Mouse (Mus musculus) midbrain, embryonic 15.5 days (tissue): Measurements from ENCODE around the gene Mfsd12. TPM values are rescaled to one million over a fixed set of nuclear protein-coding genes. Genes with fewer than 3 reads are reported as not detected.

Source experiments
- ATAC-seq: fragments of 200-750 bp; cut with Nextera tagmentation; replicated peaks from 2 replicates; pipeline ENCODE4 v1.8.0; 2017; ENCODE audit warnings: moderate TSS enrichment
- H3K27ac ChIP-seq: fragments of 300-500 bp; sonication (generic); 2 replicates; pipeline ENCODE4 v1.5.1; 2015; ENCODE audit warnings: mild to moderate bottlenecking, inconsistent platforms
- H3K27me3 ChIP-seq: fragments of 300-500 bp; sonication (generic); replicated peaks from 2 replicates; pipeline ENCODE4 v1.6.1; 2015; ENCODE audit warnings: inconsistent platforms
- H3K36me3 ChIP-seq: fragments of 300-500 bp; sonication (generic); replicated peaks from 2 replicates; pipeline ENCODE4 v1.6.1; 2015; ENCODE audit warnings: inconsistent platforms
- H3K4me1 ChIP-seq: fragments of 300-500 bp; sonication (generic); 2 replicates; pipeline ENCODE4 v1.6.1; 2015; ENCODE audit warnings: inconsistent platforms
- H3K4me2 ChIP-seq: fragments of 300-500 bp; sonication (generic); 2 replicates; pipeline ENCODE4 v1.6.1; 2015; ENCODE audit warnings: inconsistent platforms, mild to moderate bottlenecking, moderate library complexity
- H3K4me3 ChIP-seq: fragments of 300-500 bp; sonication (generic); 2 replicates; pipeline ENCODE4 v1.5.1; 2015; ENCODE audit warnings: mild to moderate bottlenecking, inconsistent platforms
- H3K9ac ChIP-seq: fragments of 300-500 bp; sonication (generic); 2 replicates; pipeline ENCODE4 v1.6.1; 2015; ENCODE audit warnings: mild to moderate bottlenecking, inconsistent platforms
- H3K9me3 ChIP-seq: fragments of 300-500 bp; sonication (generic); 2 replicates; pipeline ENCODE4 v1.6.1; 2016; ENCODE audit warnings: inconsistent platforms
- WGBS: fragments of 180-500 bp; shearing (Covaris S2); methylation state at CpG from one replicate; pipeline ENCODE4 v1.1.7; 2015; ENCODE audit warnings: mixed read lengths; 5-methylcytosine and 5-hydroxymethylcytosine counted together
- polyA plus RNA-seq: library from polyadenylated mRNA; unstranded; fragments of >200 nt; fragmentation: Nextera tagmentation; extraction: Ambion mirVana; gene quantifications from 2 replicates; pipeline ENCODE4 v1.2.1, GENCODE M21; 2015

Gene Mfsd12
- polyA plus RNA-seq, 1 experiment from 2014 or later, result 19.7 TPM

DNA sequence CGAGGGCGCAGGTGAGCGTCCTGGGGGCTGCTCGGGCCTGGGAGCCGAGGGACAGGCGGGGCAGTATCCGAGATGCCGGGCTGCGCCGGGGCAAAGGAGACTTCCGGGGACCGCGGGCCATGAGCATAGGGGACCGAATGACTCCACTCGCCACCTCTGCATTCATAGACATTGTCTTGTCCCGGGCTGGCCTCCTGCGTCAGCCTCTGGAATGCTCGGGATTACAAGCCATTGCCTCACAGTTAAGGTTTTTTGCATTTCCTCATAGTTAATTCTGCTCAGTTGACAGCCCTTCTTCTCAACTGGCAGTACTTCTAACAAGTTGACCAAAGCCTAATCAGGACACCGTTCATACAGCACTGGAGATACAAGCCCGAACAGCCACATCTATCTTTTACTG is 35.9 kb upstream of the Mfsd12 start:
- H3K9ac ChIP-seq, result peak overlapping the region; percentile 67
- peak overlapping the region; percentile 90 for H3K27ac ChIP-seq
- H3K9me3 ChIP-seq, result no peaks in the 10 kb centered on the region
- peaks cover 40% of the 10 kb centered on the region for H3K36me3 ChIP-seq
- peak overlapping the region; percentile 79 for H3K4me2 ChIP-seq
- 0 out of 2 replicates have a peak, but pooled peaks have one; percentile 1 for ATAC-seq
- peak overlapping the region; percentile 77 for H3K4me3 ChIP-seq
- 3% methylated on average over 20 of the region's 20 CpGs for WGBS
- no peaks in the 10 kb centered on the region for H3K27me3 ChIP-seq
- peaks cover 23% of the 10 kb centered on the region for H3K4me1 ChIP-seq

DNA sequence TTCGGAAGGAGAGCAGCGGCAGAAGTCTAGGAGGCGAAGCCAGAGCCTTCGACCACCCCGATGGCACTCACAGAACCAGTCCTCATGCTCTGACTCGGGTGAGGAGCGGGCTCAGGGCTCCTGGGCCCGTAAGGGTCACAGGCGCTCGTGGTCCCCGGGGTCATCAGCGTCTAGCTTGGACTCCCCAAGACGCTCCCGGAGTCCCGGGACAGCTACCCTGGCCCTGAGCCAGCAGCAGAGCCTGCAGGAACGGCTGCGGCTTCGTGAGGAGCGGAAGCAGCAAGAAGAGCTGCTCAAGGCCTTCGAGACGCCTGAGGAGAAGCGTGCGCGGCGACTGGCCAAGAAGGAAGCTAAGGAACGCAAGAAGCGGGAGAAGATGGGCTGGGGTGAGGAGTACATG is 34.8 kb upstream of the Mfsd12 start:
- ATAC-seq, result no peak
- Histone ChIP-seq H3K27me3 (no peaks in the 10 kb centered on the region), H3K4me3 (no peak overlapping the region), H3K9ac (no peak overlapping the region), H3K4me2 (peak overlapping the region; percentile 79; the same call in 1 of the 2 replicates), H3K9me3 (no peaks in the 10 kb centered on the region), H3K36me3 (peaks cover 40% of the 10 kb centered on the region), H3K27ac (no peak overlapping the region), H3K4me1 (peaks cover 23% of the 10 kb centered on the region)
- WGBS, result 95% methylated on average over 27 of the region's 27 CpGs

DNA sequence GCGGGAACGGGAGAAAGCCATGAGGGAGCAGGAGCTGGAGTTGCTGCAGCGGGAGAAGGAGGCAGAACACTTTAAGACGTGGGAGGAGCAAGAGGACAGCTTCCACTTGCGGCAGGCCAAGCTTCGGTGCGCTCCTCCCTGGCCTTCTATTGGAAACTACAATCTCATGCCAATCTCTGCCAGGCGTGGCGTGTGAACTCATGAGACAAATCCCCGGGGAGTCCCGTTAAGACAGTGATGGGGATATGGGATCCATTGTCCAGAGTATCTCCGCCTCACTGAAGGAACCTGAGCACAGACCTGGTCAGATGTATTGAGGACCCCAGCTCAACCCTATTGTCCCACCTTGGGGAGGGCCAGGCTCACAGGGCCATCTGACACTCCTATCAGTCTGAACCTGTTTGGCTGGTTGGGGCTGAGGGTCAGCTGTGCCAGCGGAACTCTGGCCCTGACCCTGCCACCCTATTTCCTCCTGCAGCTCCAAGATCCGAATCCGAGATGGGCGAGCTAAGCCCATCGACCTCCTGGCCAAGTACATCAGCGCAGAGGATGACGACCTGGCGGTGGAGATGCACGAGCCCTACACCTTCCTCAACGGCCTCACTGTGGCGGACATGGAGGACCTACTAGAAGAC is 34.0 kb upstream of the Mfsd12 start:
- 91% methylated on average over 23 of the region's 23 CpGs for WGBS
- Histone ChIP-seq H3K9ac (no peak overlapping the region), H3K4me1 (peaks cover 23% of the 10 kb centered on the region), H3K9me3 (no peaks in the 10 kb centered on the region), H3K4me3 (no peak overlapping the region), H3K36me3 (peaks cover 34% of the 10 kb centered on the region), H3K27ac (no peak overlapping the region), H3K4me2 (no peak overlapping the region), H3K27me3 (no peaks in the 10 kb centered on the region)
- ATAC-seq, result no peak

DNA sequence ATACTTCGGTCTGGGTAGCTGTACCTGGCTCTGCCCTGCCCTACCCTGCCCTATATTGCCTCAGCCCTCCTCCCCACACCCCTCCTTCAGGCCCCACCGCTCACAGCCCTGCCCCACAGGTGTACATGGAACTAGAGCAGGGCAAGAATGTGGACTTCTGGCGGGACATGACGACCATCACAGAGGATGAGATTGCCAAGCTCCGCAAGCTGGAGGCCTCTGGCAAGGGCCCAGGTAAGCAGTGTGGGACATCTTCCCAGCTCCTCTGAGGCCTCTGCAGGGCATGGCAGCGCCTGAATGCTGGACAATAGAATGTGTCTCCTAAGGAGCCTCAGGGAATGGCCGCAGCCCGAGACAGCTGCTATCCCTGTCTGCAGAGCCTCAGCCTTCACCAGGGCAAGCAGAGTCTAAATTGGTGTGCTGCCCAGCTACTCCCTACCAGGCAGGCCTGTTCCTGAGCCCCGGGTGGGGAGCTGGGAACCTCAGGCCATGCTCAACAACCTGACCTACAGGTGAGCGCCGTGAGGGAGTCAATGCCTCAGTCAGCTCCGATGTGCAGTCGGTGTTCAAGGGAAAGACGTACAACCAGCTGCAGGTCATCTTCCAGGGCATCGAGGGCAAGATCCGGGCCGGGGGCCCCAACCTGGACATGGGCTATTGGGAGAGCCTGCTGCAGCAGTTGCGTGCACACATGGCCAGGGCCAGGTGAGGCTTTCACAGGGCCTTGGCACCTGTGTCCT is 33.3 kb upstream of the Mfsd12 start:
- Histone ChIP-seq H3K9ac (no peak overlapping the region), H3K4me3 (no peak overlapping the region), H3K36me3 (peaks cover 33% of the 10 kb centered on the region), H3K27me3 (no peaks in the 10 kb centered on the region), H3K9me3 (no peaks in the 10 kb centered on the region), H3K27ac (no peak overlapping the region), H3K4me2 (no peak overlapping the region), H3K4me1 (peaks cover 22% of the 10 kb centered on the region)
- WGBS, result 94% methylated on average over 18 of the region's 18 CpGs
- no peak for ATAC-seq

DNA sequence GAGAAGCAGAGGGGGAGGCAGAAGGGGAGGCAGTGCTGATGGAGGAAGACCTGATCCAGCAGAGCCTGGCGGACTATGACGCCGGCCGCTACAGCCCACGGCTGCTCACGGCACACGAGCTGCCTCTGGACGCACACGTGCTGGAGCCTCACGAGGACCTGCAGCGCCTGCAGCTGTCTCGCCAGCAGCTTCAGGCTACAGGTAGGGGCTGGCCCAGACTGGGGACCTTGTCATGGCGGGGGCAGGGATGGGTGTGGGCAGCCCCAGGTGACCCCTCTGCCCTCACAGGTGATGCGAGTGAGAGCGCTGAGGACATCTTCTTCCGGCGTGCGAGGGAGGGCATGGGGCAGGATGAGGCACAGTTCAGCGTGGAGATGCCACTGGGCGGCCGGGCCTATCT is 32.1 kb upstream of the Mfsd12 start:
- Histone ChIP-seq H3K27me3 (no peaks in the 10 kb centered on the region), H3K4me2 (no peak overlapping the region), H3K9ac (no peak overlapping the region), H3K27ac (no peak overlapping the region), H3K4me3 (no peak overlapping the region), H3K36me3 (peaks cover 33% of the 10 kb centered on the region), H3K4me1 (peaks cover 11% of the 10 kb centered on the region), H3K9me3 (no peaks in the 10 kb centered on the region)
- ATAC-seq, result no peak
- 95% methylated on average over 21 of the region's 21 CpGs for WGBS

DNA sequence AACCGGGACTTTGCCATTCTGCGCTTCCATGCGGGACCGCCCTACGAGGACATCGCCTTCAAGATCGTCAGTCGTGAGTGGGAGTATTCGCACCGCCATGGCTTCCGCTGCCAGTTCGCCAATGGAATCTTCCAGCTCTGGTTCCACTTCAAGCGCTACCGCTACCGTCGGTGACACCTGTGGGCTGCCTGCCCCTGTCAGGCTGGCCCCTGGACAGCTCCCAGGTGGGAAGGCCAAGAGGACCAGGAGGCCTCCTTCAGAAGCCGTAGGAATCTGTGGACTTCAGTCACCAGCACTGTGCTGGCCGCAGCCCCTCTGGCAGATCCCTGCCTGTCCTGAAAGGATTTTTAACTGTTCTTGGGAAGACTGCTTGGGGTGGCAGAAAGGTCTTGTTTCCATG is 31.5 kb upstream of the Mfsd12 start:
- 94% methylated on average over 18 of the region's 18 CpGs for WGBS
- Histone ChIP-seq H3K36me3 (peaks cover 33% of the 10 kb centered on the region), H3K27me3 (no peaks in the 10 kb centered on the region), H3K9me3 (no peaks in the 10 kb centered on the region), H3K27ac (no peak overlapping the region), H3K4me1 (peaks cover 11% of the 10 kb centered on the region), H3K4me2 (no peak overlapping the region), H3K4me3 (no peak overlapping the region), H3K9ac (no peak overlapping the region)
- no peak for ATAC-seq

DNA sequence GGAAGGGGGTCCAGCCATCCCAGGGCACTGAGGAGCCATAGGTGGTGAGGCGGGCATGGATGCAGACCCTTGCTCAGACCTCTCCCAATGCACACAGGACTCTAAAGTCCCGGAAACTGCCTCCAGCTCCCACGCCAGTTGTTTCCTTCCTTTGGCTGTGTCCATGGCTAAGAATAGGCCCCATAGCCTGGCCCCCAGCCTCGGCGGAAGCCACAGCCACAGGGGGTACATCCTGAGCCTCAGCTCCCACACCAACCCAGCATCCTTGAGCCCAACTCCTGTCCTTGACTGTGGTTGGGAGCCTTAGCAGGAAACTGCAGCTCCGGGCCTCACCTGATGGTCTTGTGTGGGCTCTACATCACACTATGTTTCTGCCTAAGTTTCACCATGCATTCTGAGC is 30.4 kb upstream of the Mfsd12 start:
- H3K27ac ChIP-seq, result no peak overlapping the region
- no peak overlapping the region for H3K9ac ChIP-seq
- no peak for ATAC-seq
- 89% methylated on average over 6 of the region's 6 CpGs for WGBS
- H3K36me3 ChIP-seq, result peaks cover 33% of the 10 kb centered on the region
- 0 out of 2 replicates have a peak, but pooled peaks cover 3% of the 10 kb centered on the region for H3K27me3 ChIP-seq
- no peak overlapping the region for H3K4me3 ChIP-seq
- no peaks in the 10 kb centered on the region for H3K9me3 ChIP-seq
- H3K4me2 ChIP-seq, result no peak overlapping the region
- H3K4me1 ChIP-seq, result peaks cover 7% of the 10 kb centered on the region

DNA sequence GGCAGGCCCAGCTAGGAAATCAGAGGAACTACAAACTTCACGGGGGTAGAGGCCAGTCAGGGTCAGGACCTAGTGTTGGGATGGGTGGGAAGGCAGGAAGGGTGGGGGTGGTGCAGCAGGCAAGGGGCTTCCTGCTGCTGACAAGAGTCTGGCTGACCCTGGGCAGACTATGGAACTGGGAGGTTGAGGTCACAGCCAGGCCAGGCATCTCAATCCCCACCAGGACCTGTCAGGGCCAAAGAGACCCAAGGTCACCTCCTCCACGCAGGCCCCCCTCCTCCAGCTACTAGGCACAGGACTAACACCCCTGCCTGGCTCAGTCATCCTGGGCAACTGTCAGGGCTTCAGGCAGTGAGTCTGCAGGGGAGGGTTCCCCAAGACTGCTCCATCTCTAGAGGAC is 29.3 kb upstream of the Mfsd12 start:
- 68% methylated on average over 2 of the region's 2 CpGs for WGBS
- Histone ChIP-seq H3K27ac (no peak overlapping the region), H3K9ac (no peak overlapping the region), H3K4me1 (no peaks in the 10 kb centered on the region), H3K27me3 (peaks cover 13% of the 10 kb centered on the region), H3K9me3 (no peaks in the 10 kb centered on the region), H3K36me3 (peaks cover 31% of the 10 kb centered on the region), H3K4me2 (no peak overlapping the region), H3K4me3 (no peak overlapping the region)
- no peak for ATAC-seq

DNA sequence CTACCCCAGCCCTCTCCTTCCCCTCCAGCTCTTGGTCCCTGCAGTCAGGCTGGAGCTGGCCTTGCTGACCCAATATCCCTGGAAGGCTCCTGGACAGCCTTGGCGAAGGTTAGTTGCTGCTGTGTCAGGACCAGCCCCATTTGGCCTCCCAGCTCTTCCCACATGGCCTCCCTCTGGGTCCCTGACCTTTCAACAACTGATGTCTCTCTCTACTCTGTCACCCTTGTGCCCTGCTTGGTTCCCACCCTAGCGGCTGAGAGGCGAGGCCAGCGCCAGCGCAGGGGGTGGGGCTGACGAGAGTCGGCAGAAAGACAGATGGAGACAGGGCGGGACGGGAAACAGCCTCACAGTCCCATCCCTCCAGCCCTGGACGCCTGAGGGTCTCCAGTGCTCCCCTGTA is 28.9 kb upstream of the Mfsd12 start, which contains the start of gene Tbxa2r:
Gene Tbxa2r, plus strand, starts transcription at position 346 of the 400 bp plus-strand sequence.
- Histone ChIP-seq H3K27ac (no peak within 1 kb of the TSS), H3K4me2 (no peak within 1 kb of the TSS), H3K4me3 (no peak within 1 kb of the TSS), H3K9ac (no peak within 1 kb of the TSS), H3K27me3 (peaks cover 17% of the 10 kb centered on the region), H3K4me1 (no peaks in the 10 kb centered on the region), H3K9me3 (no peaks in the 10 kb centered on the region), H3K36me3 (peaks cover 28% of the 10 kb centered on the region)
- no peak for ATAC-seq
- 11% methylated on average over 10 of the region's 10 CpGs for WGBS

DNA sequence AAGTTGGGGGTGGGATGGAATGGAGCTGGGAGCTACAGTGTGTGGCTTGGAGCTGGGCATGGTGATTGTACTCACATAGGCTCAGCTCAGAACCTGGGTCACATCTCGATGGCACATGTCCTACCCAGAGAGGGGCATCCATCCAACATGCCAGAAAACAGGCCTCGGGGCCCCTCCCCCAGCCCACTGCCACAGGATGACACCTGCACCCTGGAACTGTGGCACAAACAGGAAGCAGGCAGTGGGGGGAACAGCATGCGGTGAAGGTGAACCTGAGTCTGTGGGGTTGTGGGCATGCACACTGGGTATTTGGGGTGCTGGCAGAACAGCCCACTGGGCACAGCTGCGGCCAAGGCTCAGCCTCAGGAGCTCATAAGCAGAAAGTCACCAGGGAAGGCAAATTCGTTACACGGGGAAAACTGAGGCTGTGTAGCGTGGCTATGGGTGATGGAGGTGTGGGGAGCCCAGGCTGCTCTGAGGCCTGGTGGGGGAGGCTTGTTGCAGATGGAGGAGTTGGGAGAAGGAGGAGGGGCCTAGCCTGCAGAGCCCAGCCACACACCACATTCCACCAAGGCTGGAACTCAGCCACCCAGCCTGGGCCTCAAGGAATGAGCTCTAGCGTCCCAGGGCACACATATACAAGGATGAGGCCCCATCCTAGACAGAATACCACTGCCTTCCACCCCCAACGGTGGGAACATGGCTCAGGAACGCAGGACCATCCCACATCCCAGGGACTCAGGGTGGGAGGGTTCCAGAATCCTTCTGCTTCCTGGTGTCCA is 27.9 kb upstream of the Mfsd12 start:
- Histone ChIP-seq H3K4me3 (no peak overlapping the region), H3K27me3 (peaks cover 18% of the 10 kb centered on the region), H3K4me1 (no peaks in the 10 kb centered on the region), H3K9me3 (no peaks in the 10 kb centered on the region), H3K36me3 (peaks cover 18% of the 10 kb centered on the region), H3K4me2 (no peak overlapping the region), H3K27ac (no peak overlapping the region), H3K9ac (no peak overlapping the region)
- WGBS, result 70% methylated on average over 10 of the region's 10 CpGs
- ATAC-seq, result no peak

DNA sequence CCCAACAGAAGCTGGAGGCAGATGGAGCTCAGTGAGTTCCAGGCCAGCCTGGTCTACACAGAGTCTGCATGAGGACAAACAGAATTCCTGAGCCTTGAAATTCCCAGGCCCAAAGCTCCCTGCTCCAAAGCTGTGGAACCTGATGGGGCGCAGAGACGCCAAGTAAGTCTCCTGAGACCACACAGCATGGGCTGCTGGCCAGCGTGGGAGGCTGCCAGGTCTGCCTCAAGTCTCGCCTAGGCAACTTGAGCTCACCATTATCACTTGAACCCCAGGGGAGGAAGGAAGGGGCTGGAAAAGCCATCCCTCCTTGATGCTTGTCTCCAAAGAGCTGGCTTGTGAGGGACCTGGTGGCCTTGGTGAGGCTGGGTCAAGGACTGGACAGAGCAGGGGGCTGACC is 27.3 kb upstream of the Mfsd12 start:
- no peak overlapping the region for H3K4me2 ChIP-seq
- H3K27me3 ChIP-seq, result peaks cover 21% of the 10 kb centered on the region
- no peaks in the 10 kb centered on the region for H3K4me1 ChIP-seq
- WGBS, result 66% methylated on average over 4 of the region's 4 CpGs
- peaks cover 12% of the 10 kb centered on the region for H3K36me3 ChIP-seq
- no peaks in the 10 kb centered on the region for H3K9me3 ChIP-seq
- H3K4me3 ChIP-seq, result no peak overlapping the region
- H3K27ac ChIP-seq, result no peak overlapping the region
- ATAC-seq, result no peak
- no peak overlapping the region for H3K9ac ChIP-seq

DNA sequence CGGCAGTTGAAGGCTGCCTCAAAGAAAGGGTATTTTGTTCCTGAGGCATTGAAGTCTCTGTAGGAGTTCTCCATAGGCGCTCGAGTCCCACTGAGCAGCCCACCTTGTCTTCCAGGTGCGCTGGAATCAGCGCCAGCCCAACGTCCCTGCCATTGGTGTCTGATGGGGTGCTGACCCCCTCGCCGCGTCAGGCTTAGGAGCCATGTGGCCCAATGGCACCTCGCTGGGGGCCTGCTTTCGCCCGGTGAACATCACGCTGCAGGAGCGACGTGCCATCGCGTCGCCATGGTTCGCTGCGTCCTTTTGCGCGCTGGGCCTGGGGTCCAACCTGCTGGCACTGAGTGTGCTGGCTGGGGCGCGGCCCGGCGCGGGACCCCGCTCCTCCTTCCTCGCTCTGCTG is 25.0 kb upstream of the Mfsd12 start:
- WGBS, result 15% methylated on average over 29 of the region's 29 CpGs
- Histone ChIP-seq H3K9ac (no peak overlapping the region), H3K27ac (no peak overlapping the region), H3K4me2 (no peak overlapping the region), H3K4me3 (no peak overlapping the region), H3K36me3 (no peaks in the 10 kb centered on the region), H3K9me3 (no peaks in the 10 kb centered on the region), H3K4me1 (no peaks in the 10 kb centered on the region), H3K27me3 (peaks cover 23% of the 10 kb centered on the region)
- no peak for ATAC-seq
